Mouse (Mus musculus) spleen, adult 2 months (tissue): ENCODE measurements around the gene Rasgrp2.

Experiments
- CTCF ChIP-seq: fragments of 200-500 bp; IDR thresholded peaks from 2 replicates; pipeline ENCODE4 v1.5.1; 2011; ENCODE audit warnings: mild to moderate bottlenecking, inconsistent platforms; ENCODE audit not compliant: insufficient read depth, insufficient read length, insufficient replicate concordance; ENCODE audit errors: extremely low read depth
- POLR2A ChIP-seq: fragments of 200-500 bp; IDR thresholded peaks from 2 replicates; pipeline ENCODE4 v1.6.1; 2011; ENCODE audit warnings: low read depth, low read length, inconsistent platforms

DNA sequence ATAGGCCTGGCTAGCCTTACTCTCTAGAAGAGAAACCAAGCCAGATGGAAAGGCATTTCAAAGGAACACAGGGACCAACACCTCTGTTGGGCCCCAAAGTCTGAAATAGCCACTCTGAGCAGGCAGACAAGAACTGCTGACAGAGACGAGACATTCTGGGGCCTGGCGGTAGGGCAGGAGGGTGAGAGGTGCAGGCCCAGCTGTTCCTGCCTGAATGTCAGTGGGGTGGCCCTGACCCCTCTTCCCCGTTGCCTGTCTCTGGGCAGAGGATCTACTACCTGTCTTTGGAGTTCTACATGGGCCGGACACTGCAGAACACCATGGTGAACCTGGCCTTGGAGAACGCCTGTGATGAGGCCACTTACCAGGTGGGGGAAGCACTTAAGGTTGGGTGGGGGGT is 13.7 kb upstream of the Rasgrp2 start:
- TF ChIP-seq POLR2A: no peak
- TF ChIP-seq CTCF: no peak
